Mouse (Mus musculus) G1E (cell line): ENCODE measurements at regions not wholly inside any gene's neighbourhood (a gene's known extent, or its start where the extent isn't known, plus 50 kb on each side); places are given as distances from the start of the nearest gene placed in this dataset.

Experiments used
- ATAC-seq: 2 replicates; pipeline ENCODE4 v1.8.0; 2016; ENCODE audit warnings: mild to moderate bottlenecking; ENCODE audit not compliant: insufficient number of reproducible peaks, poor library complexity, low FRiP score, severe bottlenecking; ENCODE audit errors: extremely low read depth
- DNase-seq: peaks from one replicate; pipeline ENCODE4 v3.0.0; 2012; ENCODE audit warnings: low spot score
- H3K27me3 ChIP-seq: 2 replicates; pipeline ENCODE4 v1.6.1; 2012; ENCODE audit warnings: mild to moderate bottlenecking, low read length, inconsistent platforms; ENCODE audit not compliant: insufficient read depth
- H3K36me3 ChIP-seq: replicated peaks from 2 replicates; pipeline ENCODE3; 2012; ENCODE audit warnings: mild to moderate bottlenecking, inconsistent platforms
- H3K4me1 ChIP-seq: 2 replicates; pipeline ENCODE4 v1.6.1; 2012; ENCODE audit warnings: low read depth, low read length, inconsistent platforms, mixed read lengths; ENCODE audit not compliant: insufficient read depth
- H3K4me3 ChIP-seq: 2 replicates; pipeline ENCODE4 v1.5.1; 2012; ENCODE audit warnings: low read depth, mild to moderate bottlenecking, inconsistent platforms, low read length, moderate library complexity, mixed read lengths
- H3K9me3 ChIP-seq: replicated peaks from 2 replicates; pipeline ENCODE4 v1.6.1; 2012; ENCODE audit warnings: inconsistent platforms
- CTCF ChIP-seq: IDR thresholded peaks from 2 replicates; pipeline ENCODE4 v1.5.1; 2012; ENCODE audit warnings: low read depth, low read length, inconsistent platforms, mixed read lengths
- GATA1 ChIP-seq: IDR thresholded peaks from 2 replicates; pipeline ENCODE4 v1.6.1; 2012; ENCODE audit warnings: borderline replicate concordance, low read length, inconsistent platforms, mixed read lengths
- GATA2 ChIP-seq: IDR thresholded peaks from 2 replicates; pipeline ENCODE4 v1.6.1; 2012; ENCODE audit warnings: low read depth, low read length, inconsistent platforms, borderline replicate concordance
- POLR2AphosphoS5 ChIP-seq: IDR thresholded peaks from 2 replicates; pipeline ENCODE4 v1.6.1; 2012; ENCODE audit warnings: low read depth, low read length, inconsistent platforms; ENCODE audit not compliant: insufficient replicate concordance
- TAL1 ChIP-seq: conservative IDR thresholded peaks from 2 replicates; pipeline ENCODE4 v1.6.1; 2012; ENCODE audit warnings: low read depth, low read length, inconsistent platforms, mixed read lengths

DNA sequence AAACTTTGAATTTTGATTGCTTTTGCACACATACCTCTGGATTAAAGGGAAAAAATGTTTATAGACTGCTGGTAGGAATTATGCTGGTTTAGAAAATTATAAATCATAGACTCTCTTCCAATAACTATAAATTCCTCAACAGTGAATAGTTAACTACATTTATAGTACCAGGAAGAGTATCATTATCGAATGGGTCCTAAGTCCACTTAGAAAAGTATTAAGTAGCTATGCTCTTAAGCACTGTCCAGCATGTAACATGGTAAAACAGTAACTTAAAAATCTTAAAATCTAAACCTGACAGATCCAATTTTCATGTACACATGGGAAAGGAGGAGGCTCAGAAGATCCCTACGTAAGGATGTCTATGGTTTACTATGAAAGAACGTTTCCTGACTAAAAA lies 609.2 kb upstream of the Rag2 start:
- ATAC-seq (no peak), DNase-seq (no peak)
- TF ChIP-seq POLR2AphosphoS5: no peak
- TF ChIP-seq GATA1: no peak
- TF ChIP-seq CTCF: no peak
- no peak for TF ChIP-seq TAL1
- TF ChIP-seq GATA2: no peak
- Histone ChIP-seq H3K27me3 (no peaks in the 10 kb centered on the region), H3K4me3 (no peak overlapping the region), H3K4me1 (no peaks in the 10 kb centered on the region), H3K36me3 (no peaks in the 10 kb centered on the region), H3K9me3 (no peaks in the 10 kb centered on the region)

DNA sequence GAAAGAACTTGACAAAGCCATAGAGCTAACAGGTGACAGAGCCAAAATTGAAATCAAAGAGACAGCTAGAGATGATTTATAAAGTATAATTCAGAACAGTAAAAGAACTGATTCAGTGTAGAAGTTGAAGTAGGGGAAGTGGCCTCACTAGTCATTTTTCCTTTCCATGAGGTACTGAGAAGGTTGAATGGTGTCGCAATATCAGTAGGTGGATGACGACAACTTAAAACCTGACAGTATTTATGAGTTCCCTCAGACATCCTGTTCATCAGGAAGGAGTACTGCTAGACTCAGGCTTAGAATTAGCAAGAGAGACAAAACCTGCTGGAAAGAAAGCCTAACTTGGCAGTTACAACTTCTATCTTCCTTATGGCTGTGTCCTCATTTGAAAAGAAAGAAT lies 605.1 kb upstream of the Rag2 start:
- no peak for ATAC-seq
- no peaks in the 10 kb centered on the region for H3K36me3 ChIP-seq

DNA sequence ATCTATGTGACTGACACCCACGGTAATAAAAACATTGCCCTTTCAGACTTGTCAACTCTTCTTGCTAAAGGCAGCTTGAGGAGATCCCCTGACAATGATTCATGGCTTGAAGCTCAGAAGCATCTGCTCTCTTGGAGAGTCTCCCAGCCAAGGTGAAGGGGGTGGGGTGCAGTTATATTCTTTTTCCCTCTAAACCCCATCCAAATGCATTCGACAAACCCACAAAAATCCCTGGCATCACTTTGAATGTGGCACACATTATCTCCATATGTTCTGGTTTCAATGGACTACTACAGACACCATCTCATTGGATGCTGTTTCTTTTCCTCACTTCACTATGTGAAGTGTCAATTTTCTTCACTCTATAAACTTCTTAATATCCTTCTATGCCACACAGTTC lies 603.0 kb upstream of the Rag2 start:
- Histone ChIP-seq H3K4me1 (no peaks in the 10 kb centered on the region), H3K36me3 (no peaks in the 10 kb centered on the region), H3K9me3 (no peaks in the 10 kb centered on the region), H3K27me3 (no peaks in the 10 kb centered on the region), H3K4me3 (no peak overlapping the region)
- no peak for ATAC-seq
- TF ChIP-seq TAL1 (no peak), GATA2 (no peak), POLR2AphosphoS5 (no peak), CTCF (no peak), GATA1 (no peak)
- DNase-seq: no peak

More for the DNA sequence above, 605.1 kb upstream of the Rag2 start:
- TF ChIP-seq TAL1 (no peak), GATA1 (no peak), POLR2AphosphoS5 (no peak), CTCF (no peak), GATA2 (no peak)
- Histone ChIP-seq H3K27me3 (no peaks in the 10 kb centered on the region), H3K4me3 (no peak overlapping the region), H3K4me1 (no peaks in the 10 kb centered on the region), H3K9me3 (no peaks in the 10 kb centered on the region)
- DNase-seq: no peak

DNA sequence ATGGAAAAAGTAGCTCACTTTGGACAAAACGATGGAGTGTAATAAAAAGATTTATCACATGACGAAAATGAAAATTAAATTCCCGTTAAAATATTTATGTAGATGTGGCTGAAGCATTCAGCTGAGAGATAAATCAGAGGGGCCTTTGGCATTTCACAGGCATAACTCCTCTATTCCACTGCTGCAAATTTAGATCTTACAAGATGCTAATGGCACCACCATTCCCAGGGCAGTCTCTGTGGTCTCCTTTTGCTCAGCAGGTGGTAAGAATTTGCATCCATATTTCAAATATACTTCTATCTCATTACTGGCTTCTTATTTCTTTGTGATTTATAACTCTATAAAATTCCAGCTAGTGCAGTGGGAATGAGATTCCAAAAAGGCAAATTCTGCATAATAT lies 581.5 kb upstream of the Rag2 start:
- DNase-seq (no peak), ATAC-seq (no peak)
- TF ChIP-seq CTCF (no peak), GATA1 (no peak), TAL1 (no peak), POLR2AphosphoS5 (no peak), GATA2 (no peak)
- Histone ChIP-seq H3K36me3 (no peaks in the 10 kb centered on the region), H3K4me3 (no peak overlapping the region), H3K4me1 (no peaks in the 10 kb centered on the region), H3K27me3 (no peaks in the 10 kb centered on the region), H3K9me3 (no peaks in the 10 kb centered on the region)

DNA sequence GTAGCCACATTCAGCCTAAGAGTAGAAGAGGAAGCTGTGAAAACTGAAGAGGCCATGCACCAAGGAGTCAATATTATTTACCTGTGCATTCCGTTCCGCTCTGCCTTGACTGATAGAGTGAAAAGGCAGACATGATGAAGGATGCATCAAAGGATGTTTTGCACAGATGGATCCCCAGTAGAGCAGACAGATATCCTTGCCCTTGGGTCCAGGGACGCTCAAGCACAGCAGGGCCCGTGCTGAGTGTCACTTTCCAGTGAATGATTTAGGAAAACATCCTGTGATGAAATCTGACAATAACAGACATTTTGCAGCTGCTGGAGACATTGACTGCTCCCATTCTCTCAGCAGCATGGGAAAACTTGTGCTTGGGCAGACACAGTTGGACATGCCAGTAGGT lies 561.6 kb upstream of the Rag2 start:
- Histone ChIP-seq H3K36me3 (no peaks in the 10 kb centered on the region), H3K9me3 (no peaks in the 10 kb centered on the region), H3K27me3 (no peaks in the 10 kb centered on the region), H3K4me3 (no peak overlapping the region), H3K4me1 (no peaks in the 10 kb centered on the region)
- TF ChIP-seq GATA2 (no peak), CTCF (no peak), POLR2AphosphoS5 (no peak), GATA1 (no peak), TAL1 (no peak)
- DNase-seq: no peak
- no peak for ATAC-seq

DNA sequence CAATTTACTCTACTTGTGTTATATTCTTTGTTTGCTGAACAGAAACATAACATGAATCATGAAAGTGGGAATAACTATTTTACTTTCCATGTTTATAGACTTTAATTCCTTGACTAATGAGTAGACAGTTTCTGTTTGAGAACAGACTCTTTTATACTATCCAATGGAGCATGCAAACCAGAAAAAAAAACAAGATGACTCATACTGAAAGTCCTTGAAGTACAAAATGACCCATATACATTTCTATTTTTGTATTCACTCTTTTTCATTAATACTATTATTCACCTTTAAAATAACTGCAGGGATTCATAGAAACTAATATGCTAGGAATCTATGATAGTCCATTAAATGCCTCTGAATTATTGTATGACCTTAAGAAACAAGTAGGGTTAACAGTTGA lies 549.5 kb upstream of the Rag2 start:
- no peak overlapping the region for H3K4me3 ChIP-seq

DNA sequence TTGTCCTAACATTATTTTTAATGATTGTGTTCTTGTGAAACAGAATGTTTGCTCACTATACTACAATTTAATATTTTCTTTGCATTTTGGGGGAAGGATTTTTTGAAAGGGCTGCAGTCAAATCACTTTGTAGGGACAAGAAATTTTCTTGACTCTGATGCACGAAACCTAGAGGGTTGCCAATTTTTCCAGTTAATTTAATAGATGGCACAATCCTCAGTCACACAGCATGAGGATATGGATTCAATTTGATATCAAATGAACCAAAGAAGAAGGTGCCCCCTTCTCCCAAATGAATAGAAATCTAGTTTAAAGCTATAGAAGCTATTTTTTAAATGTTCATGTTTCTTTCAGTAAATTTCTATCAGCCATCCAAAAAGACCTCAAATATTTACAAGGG lies 544.3 kb upstream of the Rag2 start:
- Histone ChIP-seq H3K36me3 (no peaks in the 10 kb centered on the region), H3K4me1 (no peaks in the 10 kb centered on the region), H3K27me3 (no peaks in the 10 kb centered on the region), H3K4me3 (no peak overlapping the region), H3K9me3 (0 out of 2 replicates have a peak, but pooled peaks cover 2% of the 10 kb centered on the region)
- DNase-seq (no peak), ATAC-seq (no peak)
- TF ChIP-seq GATA2 (no peak), POLR2AphosphoS5 (no peak), TAL1 (no peak), CTCF (no peak)

More for the DNA sequence above, 549.5 kb upstream of the Rag2 start:
- ATAC-seq: no peak
- H3K27me3 ChIP-seq: no peaks in the 10 kb centered on the region
- no peak for TF ChIP-seq TAL1
- TF ChIP-seq CTCF: no peak
- TF ChIP-seq GATA1: no peak
- no peak for TF ChIP-seq GATA2
- TF ChIP-seq POLR2AphosphoS5: no peak
- DNase-seq: no peak
- H3K9me3 ChIP-seq: 0 out of 2 replicates have a peak, but pooled peaks cover 2% of the 10 kb centered on the region
- H3K36me3 ChIP-seq: no peaks in the 10 kb centered on the region
- no peaks in the 10 kb centered on the region for H3K4me1 ChIP-seq
